Mouse (Mus musculus): ENCODE results near the gene Astl.

- no peak for TF ChIP-seq CTCF (IDR thresholded peaks at IDR 0.05)
- TF ChIP-seq POLR2A (IDR thresholded peaks at IDR 0.05; ENCODE audit: insufficient read depth, low read depth, low read length) = no peak
Observed at GRCm38 (mm10) chr2:127335078-127335541, 3.3 kb upstream of the Astl start.

All from heart, adult 2 months (tissue).